Mouse (Mus musculus) frontal cortex, adult 2 months (tissue): ENCODE data around the gene Ddx21. TPM values are rescaled to one million over a fixed set of nuclear protein-coding genes. Genes with fewer than 3 reads are reported as not detected.

Experiments used
- polyA plus RNA-seq: library from polyadenylated mRNA; depleted of rRNA; stranded (reverse); fragments of >200 nt; gene quantifications from 2 replicates; pipeline ENCODE4 v1.2.3, GENCODE M21; 2012; rRNA removed

Gene Ddx21
- polyA plus RNA-seq, 1 experiment: 20.8 TPM

Other genes starting within 250 kb of the Ddx21 start
- gene Hk1, start 222.4 kb downstream of the Ddx21 start, polyA plus RNA-seq: 206 and 220 TPM in 2 replicates
- 14.2 and 16.0 TPM in 2 replicates for gene Hkdc1, start 179.8 kb downstream of the Ddx21 start, polyA plus RNA-seq
- 0.95 and 1.1 TPM in 2 replicates for gene 4930507D05Rik, start 152.8 kb downstream of the Ddx21 start, polyA plus RNA-seq
- gene Supv3l1, start 152.5 kb downstream of the Ddx21 start, polyA plus RNA-seq: 30.0 and 33.8 TPM in 2 replicates
- gene Vps26a, start 115.5 kb downstream of the Ddx21 start, polyA plus RNA-seq: 37.0 and 41.5 TPM in 2 replicates
- gene Srgn, start 74.8 kb downstream of the Ddx21 start, polyA plus RNA-seq: 15.3 and 18.9 TPM in 2 replicates
- gene Kif1bp, start 23.8 kb downstream of the Ddx21 start, polyA plus RNA-seq: 127 and 132 TPM in 2 replicates
- gene Ddx50, start 48.9 kb upstream of the Ddx21 start, polyA plus RNA-seq: 88.5 and 95.5 TPM in 2 replicates
- 3.2 and 3.6 TPM in 2 replicates for gene Stox1, start 123.8 kb upstream of the Ddx21 start, polyA plus RNA-seq
- 40.7 and 43.9 TPM in 2 replicates for gene Ccar1, start 190.0 kb upstream of the Ddx21 start, polyA plus RNA-seq